Mouse (Mus musculus) forebrain, embryonic 16.5 days (tissue): ENCODE data around the gene Commd2. TPM values are rescaled to one million over a fixed set of nuclear protein-coding genes. Genes with fewer than 3 reads are reported as not detected.

Experiments
- ATAC-seq: fragments of 200-750 bp; cut with Nextera tagmentation; 2 replicates; pipeline ENCODE4 v1.8.0; 2017; ENCODE audit warnings: mild to moderate bottlenecking, moderate library complexity
- H3K27ac ChIP-seq: fragments of 300-500 bp; sonication (generic); 2 replicates; pipeline ENCODE4 v1.5.1; 2014; ENCODE audit warnings: low read length, control low read depth
- H3K27me3 ChIP-seq: fragments of 300-500 bp; sonication (generic); replicated peaks from 2 replicates; pipeline ENCODE4 v1.6.1; 2014; ENCODE audit warnings: low read length; ENCODE audit not compliant: control insufficient read depth, insufficient read depth
- H3K36me3 ChIP-seq: fragments of 300-500 bp; sonication (generic); 2 replicates; pipeline ENCODE4 v1.6.1; 2014; ENCODE audit not compliant: control insufficient read depth, insufficient read depth
- H3K4me1 ChIP-seq: fragments of 300-500 bp; sonication (generic); replicated peaks from 2 replicates; pipeline ENCODE4 v1.6.1; 2014; ENCODE audit warnings: low read length; ENCODE audit not compliant: control insufficient read depth, insufficient read depth
- H3K4me2 ChIP-seq: fragments of 300-500 bp; sonication (generic); 2 replicates; pipeline ENCODE4 v1.6.1; 2014; ENCODE audit warnings: mild to moderate bottlenecking, low read length, control low read depth
- H3K4me3 ChIP-seq: fragments of 300-500 bp; sonication (generic); replicated peaks from 2 replicates; pipeline ENCODE4 v1.5.1; 2014; ENCODE audit warnings: mild to moderate bottlenecking, low read length, control low read depth
- H3K9ac ChIP-seq: fragments of 300-500 bp; sonication (generic); replicated peaks from 2 replicates; pipeline ENCODE4 v1.6.1; 2014; ENCODE audit warnings: low read depth, low read length, control low read depth
- H3K9me3 ChIP-seq: fragments of 300-500 bp; sonication (generic); 2 replicates; pipeline ENCODE4 v1.6.1; 2016; ENCODE audit warnings: low read length; ENCODE audit not compliant: control insufficient read depth
- WGBS: fragments of 180-500 bp; shearing (Covaris S2); extraction: QIAGEN DNeasy Blood & Tissue Kit; methylation state at CpG from one replicate; pipeline ENCODE4 v1.1.7; 2014; 5-methylcytosine and 5-hydroxymethylcytosine counted together
- polyA plus RNA-seq: library from polyadenylated mRNA; unstranded; fragments of >200 nt; fragmentation: Nextera tagmentation; extraction: Ambion mirVana; gene quantifications from 2 replicates; pipeline ENCODE4 v1.2.1, GENCODE M21; 2015

The Commd2 gene
- polyA plus RNA-seq, 1 experiment from 2014 or later: 69.9 TPM

DNA sequence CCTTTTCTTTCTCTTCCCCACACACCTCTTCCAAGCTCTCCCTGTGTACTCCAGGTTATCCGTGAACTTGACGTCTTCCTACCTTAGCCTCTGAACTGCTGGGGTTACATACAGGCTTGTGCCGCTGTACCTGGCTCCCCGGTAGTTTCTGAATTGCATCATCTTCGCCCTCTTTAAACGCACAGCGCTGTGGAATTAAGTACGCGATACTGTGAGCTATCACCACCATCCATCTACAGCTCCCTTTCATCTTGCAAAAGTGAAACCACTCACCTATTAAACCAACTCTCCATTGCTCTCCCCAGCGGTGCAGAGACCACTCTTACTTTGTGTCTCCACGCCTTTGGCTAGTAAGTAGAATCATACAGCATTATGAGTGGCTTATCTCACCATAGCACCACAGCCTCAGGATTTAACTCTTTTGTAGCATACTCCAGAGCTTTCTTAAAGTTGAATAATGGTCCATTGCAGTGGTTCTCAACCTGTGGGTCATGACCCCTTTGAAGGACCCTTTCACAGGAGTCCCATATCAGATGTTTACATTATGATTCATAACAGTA, 24.5 kb downstream of the Commd2 start:
- Histone ChIP-seq H3K9ac (no peak overlapping the region), H3K27ac (no peak overlapping the region), H3K4me2 (no peak overlapping the region), H3K4me3 (no peak overlapping the region), H3K27me3 (no peaks in the 10 kb centered on the region), H3K9me3 (no peaks in the 10 kb centered on the region), H3K4me1 (no peaks in the 10 kb centered on the region), H3K36me3 (no peaks in the 10 kb centered on the region)
- 85% methylated on average over 11 of the region's 11 CpGs for WGBS
- ATAC-seq: no peak

DNA sequence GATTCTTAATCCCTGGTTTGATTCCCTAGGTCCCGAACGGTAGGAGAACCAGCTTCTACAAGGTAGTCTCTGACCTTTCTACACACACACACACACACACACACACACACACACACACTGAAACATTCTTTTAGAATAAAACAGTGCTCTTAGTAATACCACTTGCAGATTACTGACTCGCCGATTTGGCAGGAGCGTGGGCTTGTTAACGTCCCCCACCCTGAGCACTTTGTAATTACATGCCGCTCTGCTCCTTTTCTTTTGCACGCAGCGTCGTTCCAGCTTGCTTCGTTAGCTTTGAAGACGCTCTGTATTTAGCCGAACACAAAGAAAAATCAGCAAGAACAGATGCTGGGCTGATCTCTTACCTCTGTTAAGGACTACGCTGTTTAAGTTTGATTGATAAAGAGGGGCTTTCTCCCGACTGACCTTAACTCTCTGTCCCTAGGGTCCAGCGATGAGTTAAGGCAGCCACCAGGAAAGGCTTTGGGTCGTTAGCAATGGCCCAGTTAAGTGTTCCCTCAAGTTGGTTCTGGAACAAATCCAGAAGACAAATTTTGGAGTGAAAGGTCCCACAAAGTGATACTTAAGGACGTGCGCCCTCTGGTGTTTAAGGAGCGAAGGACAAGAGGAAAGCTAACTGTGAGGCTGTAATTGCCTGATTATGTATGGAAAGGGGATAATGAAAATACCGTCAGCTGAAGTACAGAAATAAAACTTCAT, 26.1 kb downstream of the Commd2 start:
- Histone ChIP-seq H3K4me3 (peak overlapping the region; percentile 42), H3K27me3 (no peaks in the 10 kb centered on the region), H3K4me1 (no peaks in the 10 kb centered on the region), H3K4me2 (peak overlapping the region; percentile 74), H3K27ac (peak overlapping the region; percentile 74), H3K36me3 (no peaks in the 10 kb centered on the region), H3K9me3 (no peaks in the 10 kb centered on the region), H3K9ac (peak overlapping the region; percentile 49)
- peak; percentile 92 for ATAC-seq
- WGBS: 2% methylated on average over 21 of the region's 21 CpGs

DNA sequence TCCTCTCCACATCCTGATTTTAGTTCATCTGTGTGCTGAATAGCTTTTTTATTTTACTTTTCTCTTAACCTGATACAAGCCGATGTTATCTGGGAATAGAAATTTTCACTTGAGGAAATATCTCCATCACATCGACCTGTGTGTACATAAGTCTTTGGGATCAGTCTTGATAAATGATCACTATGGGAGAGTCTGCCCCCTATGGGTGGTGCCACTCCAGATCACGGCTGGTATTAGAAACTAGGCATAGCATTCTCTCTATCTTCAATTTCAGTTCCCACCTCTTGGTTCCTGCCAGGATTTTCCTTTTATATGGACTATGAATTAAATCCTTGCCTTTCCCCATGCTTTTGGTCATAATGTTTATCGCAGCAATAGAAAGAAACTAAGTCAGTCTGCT, 31.8 kb downstream of the Commd2 start:
- WGBS: 78% methylated on average over 4 of the region's 4 CpGs
- H3K27me3 ChIP-seq: no peaks in the 10 kb centered on the region
- H3K36me3 ChIP-seq: no peaks in the 10 kb centered on the region
- no peak overlapping the region for H3K4me2 ChIP-seq
- H3K4me1 ChIP-seq: no peaks in the 10 kb centered on the region
- no peaks in the 10 kb centered on the region for H3K9me3 ChIP-seq
- H3K9ac ChIP-seq: no peak overlapping the region
- H3K27ac ChIP-seq: no peak overlapping the region
- no peak overlapping the region for H3K4me3 ChIP-seq
- ATAC-seq: no peak

DNA sequence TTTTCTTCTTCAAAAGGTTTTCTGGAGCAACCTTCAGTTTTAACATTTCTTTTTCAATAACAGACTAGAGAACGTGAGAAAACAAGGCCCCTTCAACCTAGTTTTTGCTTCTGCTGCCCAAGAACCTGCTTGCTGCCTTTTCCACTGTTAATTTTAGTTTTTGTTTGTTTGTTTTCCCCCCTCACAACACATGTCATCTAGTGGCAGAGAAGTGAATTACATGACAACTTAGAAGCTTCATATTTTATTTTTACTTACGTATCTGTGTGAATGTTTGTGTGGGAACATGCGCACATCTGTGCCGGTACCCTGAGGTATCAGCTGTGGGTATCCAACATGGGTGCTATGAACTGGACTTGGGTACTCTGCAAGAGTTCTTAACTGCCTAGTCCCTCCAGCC, 35.9 kb downstream of the Commd2 start:
- Histone ChIP-seq H3K9me3 (no peaks in the 10 kb centered on the region), H3K27me3 (no peaks in the 10 kb centered on the region)

DNA sequence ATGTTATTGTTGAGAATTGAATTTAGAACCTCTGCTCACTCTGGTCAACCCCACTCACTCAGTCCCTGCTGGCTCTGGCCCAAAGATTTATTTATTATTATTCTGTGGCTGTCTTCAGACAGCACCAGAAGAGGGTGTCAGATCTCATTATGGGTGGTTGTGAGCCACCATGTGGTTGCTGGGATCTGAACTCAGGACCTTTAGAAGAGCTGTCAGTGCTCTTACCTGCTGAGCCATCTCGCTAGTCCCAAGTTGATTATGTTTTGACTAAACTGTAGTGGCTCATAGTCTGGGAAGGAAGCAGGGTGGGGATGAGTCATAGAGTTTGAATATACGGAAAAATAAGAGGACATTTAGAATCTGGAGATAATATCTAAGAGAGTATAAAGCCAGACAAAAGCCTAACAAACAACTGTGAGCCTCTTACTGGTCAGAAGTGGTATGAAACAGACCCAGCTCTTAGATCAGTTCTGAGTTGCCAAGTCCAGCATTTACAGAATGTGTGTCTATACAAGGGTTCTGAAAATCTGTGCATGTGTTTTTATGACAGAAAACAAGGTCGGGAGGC, 39.0 kb downstream of the Commd2 start:
- Histone ChIP-seq H3K4me1 (no peaks in the 10 kb centered on the region), H3K27ac (no peak overlapping the region), H3K4me3 (no peak overlapping the region), H3K27me3 (no peaks in the 10 kb centered on the region), H3K4me2 (no peak overlapping the region), H3K9me3 (no peaks in the 10 kb centered on the region), H3K36me3 (no peaks in the 10 kb centered on the region), H3K9ac (no peak overlapping the region)
- WGBS: 84% methylated on average over 3 of the region's 3 CpGs
- ATAC-seq: no peak

More for the DNA sequence above, 35.9 kb downstream of the Commd2 start:
- ATAC-seq: no peak
- Histone ChIP-seq H3K4me2 (no peak overlapping the region), H3K4me3 (no peak overlapping the region), H3K9ac (no peak overlapping the region), H3K27ac (no peak overlapping the region), H3K4me1 (no peaks in the 10 kb centered on the region), H3K36me3 (no peaks in the 10 kb centered on the region)
- WGBS: 88% methylated on average over 4 of the region's 4 CpGs

DNA sequence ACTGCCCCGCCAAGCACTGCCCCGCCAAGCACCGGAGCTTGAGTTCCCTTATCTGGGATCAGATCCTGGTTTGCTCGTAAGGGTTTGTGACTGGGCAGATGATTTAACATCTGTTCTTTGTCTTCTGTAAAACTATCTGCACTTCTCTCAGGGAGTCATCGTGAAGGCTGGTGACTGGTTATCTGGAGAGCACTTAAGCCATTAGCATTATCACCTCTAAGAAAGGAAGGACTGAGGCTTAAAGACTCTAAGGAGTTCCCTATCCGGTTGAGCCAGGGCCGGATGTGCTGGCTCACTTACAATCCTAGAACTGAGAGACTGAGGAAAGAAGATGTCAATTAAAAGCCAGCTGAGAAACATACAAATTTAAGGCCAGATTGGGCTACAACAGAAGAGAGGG, 39.7 kb downstream of the Commd2 start:
- Histone ChIP-seq H3K4me2 (no peak overlapping the region), H3K36me3 (no peaks in the 10 kb centered on the region), H3K9me3 (no peaks in the 10 kb centered on the region), H3K27ac (no peak overlapping the region), H3K9ac (no peak overlapping the region), H3K4me1 (no peaks in the 10 kb centered on the region), H3K4me3 (no peak overlapping the region), H3K27me3 (no peaks in the 10 kb centered on the region)
- WGBS: 91% methylated on average over 7 of the region's 7 CpGs
- no peak for ATAC-seq

DNA sequence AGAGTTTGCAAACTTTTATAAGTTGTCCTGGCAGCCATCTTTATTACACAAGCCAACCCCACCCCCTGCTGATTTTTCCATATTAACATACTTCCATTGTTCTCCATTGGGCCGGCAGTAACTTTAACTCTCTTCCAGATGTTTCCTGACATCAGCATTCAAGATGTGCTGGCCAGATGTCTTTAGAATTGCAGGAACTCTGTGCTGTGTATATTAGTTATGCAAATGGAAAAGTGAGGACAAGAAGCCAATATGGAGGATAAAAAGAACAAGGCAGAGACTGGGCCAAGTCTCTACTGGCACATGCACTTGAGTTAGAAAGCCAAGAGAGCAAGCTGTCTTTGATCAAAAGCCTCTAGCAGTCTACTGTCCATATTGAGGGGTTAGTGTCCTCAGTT, 46.9 kb downstream of the Commd2 start:
- 53% methylated on average over 1 of the region's 1 CpGs for WGBS
- no peak for ATAC-seq

DNA sequence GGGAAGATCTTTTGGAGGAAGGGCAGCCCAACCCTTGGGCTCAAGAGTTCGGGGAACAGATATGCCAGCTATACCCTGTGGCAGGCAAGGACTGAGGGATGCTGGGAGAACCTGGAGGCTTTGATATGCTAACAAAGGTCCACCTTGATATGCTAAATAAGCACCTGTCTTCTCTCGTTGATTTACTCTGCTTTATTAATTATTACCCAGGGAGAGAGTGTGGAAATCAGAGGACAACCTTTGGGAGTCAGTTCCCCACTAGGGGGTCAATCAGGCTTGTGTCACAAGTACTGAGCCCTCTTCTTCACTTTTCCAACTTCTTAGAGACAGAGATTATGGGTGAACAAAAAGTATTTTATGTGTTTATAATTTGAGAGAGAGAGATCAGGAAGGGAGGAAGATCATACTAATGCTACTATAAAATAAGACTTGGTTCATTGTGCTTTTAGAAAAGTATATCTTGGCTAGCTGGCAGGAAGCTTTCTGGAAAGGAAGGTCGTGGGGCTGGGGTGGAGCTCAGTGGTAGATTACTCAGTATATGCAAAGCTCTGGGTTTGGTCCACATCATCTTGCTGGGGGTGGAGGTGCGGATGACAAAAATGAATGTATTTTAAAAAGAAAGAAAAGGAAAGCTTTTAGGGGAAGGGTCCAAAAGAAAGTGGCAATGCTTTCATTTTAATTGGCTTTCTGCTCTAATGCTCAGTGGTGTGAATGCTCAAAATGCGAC, 47.5 kb downstream of the Commd2 start:
- H3K4me2 ChIP-seq: no peak overlapping the region
- WGBS: 63% methylated on average over 5 of the region's 5 CpGs
- no peaks in the 10 kb centered on the region for H3K4me1 ChIP-seq
- no peak for ATAC-seq
- no peaks in the 10 kb centered on the region for H3K9me3 ChIP-seq
- no peaks in the 10 kb centered on the region for H3K36me3 ChIP-seq
- H3K4me3 ChIP-seq: no peak overlapping the region
- H3K27ac ChIP-seq: no peak overlapping the region
- H3K9ac ChIP-seq: no peak overlapping the region
- no peaks in the 10 kb centered on the region for H3K27me3 ChIP-seq

More for the DNA sequence above, 46.9 kb downstream of the Commd2 start:
- H3K4me3 ChIP-seq: no peak overlapping the region
- no peak overlapping the region for H3K27ac ChIP-seq
- H3K9me3 ChIP-seq: no peaks in the 10 kb centered on the region
- no peak overlapping the region for H3K4me2 ChIP-seq
- no peaks in the 10 kb centered on the region for H3K27me3 ChIP-seq
- H3K36me3 ChIP-seq: no peaks in the 10 kb centered on the region
- no peak overlapping the region for H3K9ac ChIP-seq
- H3K4me1 ChIP-seq: no peaks in the 10 kb centered on the region

DNA sequence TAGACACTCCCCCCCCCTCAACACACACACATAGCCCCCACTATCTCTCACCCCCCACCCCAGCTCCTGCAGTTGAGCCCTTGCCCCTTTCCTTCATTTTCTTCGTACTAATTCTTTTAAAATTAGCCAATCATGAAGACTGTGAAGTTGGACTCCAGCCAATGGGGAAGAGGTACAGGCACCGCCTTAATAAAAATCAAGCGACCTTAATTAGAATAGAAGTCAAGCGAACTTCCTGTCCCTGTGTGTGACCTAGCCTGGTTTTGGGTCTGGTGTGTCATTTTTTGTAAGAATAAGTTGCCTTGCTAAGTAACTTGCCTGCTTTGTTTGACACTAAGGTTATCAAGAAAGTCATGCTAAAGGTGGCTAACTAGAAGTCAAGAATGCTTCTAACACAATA, 48.9 kb downstream of the Commd2 start:
- H3K4me3 ChIP-seq: no peak overlapping the region
- H3K4me2 ChIP-seq: no peak overlapping the region
- no peak overlapping the region for H3K9ac ChIP-seq
- H3K27ac ChIP-seq: no peak overlapping the region
- no peaks in the 10 kb centered on the region for H3K4me1 ChIP-seq
- no peaks in the 10 kb centered on the region for H3K9me3 ChIP-seq
- no peak for ATAC-seq
- H3K27me3 ChIP-seq: no peaks in the 10 kb centered on the region
- no peaks in the 10 kb centered on the region for H3K36me3 ChIP-seq
- WGBS: 74% methylated on average over 4 of the region's 4 CpGs
